Mouse (Mus musculus) lung, postnatal 14 days (tissue): ENCODE results near the gene Sirt3.
"Not testable (repeated sequence)": the region's sequence is repeated elsewhere in the genome, so short reads cannot be mapped to it uniquely, and the experiment has no call there.

Experiments
- DNase-seq: peaks from one replicate; pipeline ENCODE4 v3.0.0; 2021

Sirt3 gene

DNA sequence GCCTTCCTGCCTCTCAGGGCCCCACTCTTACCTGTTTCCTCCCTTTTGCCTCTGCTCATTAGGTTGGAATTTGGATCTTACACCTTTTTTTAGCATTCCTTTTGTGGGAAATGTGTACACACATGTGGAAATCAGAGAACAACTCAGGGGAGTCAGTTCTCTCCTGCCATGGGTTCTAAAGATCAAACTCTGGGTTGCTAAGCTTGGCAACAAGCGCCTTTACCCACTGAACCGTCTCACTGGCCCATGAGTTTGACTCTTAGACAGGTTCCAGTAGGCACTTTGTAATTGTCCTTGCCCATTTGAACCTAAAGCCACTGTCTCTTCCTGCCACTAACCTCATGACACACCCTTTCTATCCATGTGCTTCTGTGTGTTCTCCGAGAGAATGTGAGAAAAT lies 12.5 kb upstream of the Sirt3 start:
- no peak for DNase-seq

DNA sequence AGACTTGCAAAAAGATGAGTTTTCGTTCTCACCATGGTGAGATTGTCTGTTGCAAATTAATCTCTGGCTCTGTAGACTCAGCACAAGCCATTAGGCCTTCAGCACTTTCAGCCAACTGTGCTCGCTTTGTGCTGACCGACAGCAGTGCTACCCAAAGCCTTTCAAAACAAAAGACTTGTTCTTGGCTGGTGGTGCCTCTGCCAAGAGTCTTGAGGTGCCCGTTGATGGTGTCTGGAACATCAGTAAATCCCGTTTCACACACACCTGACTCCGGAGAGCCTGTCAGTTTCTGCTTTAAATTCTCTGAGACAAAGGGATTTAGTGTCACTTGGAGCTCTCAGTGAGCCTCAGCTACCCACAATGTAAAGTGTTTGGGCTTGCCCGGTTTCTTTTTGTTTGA lies 11.9 kb upstream of the Sirt3 start:
- DNase-seq: no peak

DNA sequence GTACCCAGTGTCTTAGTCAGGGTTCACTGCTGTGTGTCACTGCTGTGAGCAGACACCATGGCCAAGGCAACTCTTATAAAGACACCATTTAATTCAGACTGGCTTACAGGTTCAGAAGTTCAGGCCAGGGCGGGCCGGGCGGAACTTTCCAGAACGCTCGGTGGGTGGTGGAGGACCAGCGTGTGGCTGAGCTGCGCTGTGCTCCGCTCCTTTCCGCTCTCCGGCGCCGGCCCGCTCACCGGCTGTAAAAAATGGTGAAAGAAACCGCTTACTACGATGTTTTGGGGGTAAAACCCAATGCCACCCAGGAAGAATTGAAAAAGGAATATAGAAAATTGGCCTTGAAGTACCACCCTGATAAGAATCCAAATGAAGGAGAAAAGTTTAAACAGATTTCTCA lies 8.5 kb upstream of the Sirt3 start:
- not testable (repeated sequence) for DNase-seq

DNA sequence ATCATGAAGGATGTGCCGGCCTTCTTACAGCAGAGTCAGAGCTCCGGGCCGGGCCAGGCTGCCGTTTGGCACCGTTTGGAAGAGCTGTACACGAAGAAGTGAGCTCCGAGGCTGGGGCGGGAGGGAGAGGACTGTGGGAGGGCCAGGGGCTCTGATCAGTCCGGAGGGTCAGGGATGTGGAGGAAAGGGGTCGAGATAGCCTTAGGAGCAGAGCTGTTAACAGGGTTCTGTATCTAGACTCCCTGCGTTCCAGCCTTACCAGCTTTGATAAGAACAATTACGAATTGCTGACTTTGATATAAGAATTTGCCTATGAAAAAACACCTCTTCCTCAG lies 327 bp upstream of the Sirt3 start:
- DNase-seq: no peak

DNA sequence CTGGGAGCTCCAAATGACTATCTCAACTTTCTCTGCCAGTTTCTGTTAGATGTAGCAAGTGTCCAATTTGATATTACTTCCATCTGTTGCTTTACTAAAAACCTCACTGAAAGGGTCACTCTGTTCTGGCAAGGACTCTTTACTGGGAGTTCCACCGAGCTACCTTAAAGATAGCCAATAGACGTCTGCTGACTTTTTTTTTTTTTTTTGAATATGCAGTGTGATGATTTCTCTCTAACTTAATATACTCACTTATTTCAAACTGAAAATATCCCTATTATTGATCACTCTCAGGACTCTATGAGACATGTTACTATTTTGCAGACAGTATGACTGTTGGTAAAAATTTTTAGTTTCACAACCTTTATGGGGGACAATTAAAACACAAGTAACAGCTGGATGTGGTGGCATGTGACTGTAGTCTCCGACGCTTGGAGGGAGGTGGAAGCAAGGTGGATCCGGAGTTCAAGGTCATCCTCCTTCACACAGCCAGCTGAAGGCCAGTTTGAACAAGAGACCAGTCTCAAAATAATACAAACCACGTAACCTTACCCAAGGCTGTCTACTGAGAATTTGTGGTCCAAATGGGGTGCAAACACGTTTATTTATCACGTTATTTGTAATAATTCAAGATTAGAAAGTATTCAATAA lies 1.1 kb downstream of the Sirt3 start:
- DNase-seq: no peak

DNA sequence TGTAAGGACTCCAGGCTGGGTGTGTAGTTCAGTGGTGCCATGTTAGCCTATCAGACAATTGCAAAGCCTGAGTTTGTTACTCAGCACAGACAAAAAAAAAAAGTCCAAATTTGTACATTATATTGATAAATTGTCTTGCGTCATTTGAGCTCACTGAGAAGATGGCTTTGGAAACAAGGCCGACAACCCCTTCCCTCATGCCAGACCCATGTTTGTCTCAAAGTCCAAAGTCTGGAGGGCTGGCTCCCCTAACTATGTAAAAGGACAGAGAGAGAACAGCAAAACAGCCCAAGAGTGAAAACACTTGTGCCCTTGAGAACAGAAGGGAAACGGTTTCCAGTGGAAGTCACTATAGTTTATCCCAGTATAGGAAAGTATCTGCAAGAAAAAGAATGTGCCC lies 1.7 kb downstream of the Sirt3 start:
- no peak for DNase-seq

DNA sequence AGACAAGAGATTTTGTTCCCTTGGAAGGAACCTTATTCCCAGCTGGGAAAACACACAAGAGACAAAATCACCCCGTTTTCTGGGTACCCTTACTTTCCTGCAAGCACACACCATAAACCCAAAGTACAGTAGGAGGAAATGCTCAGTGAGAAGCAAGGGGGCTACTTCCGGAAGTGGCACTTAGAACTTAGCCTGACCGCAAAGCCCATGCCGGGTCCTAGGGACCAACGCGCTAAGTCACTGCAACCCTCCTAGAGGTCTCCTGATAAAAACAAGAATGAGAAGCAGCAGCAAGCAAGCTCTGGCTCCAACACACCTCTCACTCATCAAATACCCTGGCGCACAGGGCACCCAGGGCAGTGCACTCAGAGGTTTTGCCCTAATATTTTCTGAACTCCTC lies 2.8 kb downstream of the Sirt3 start:
- no peak for DNase-seq

DNA sequence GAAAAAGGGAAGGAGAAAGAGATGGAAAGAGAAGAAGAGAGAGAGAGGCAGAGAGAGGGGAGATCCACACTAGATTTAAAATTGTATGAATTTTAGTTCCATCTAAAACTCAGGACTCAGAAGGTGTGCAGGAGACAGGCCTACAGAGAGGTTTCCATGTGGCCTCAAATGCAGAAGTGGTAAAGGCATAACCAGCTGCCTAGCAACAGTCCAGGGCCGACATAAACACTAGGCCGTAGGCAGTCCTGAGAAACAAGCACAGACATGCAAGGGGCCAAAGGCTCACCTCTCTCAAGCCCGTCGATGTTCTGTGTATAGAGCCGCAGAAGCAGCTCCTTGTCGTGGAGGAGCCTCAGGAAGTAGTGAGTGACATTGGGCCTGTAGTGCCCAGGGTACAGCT lies 4.7 kb downstream of the Sirt3 start:
- no peak for DNase-seq

DNA sequence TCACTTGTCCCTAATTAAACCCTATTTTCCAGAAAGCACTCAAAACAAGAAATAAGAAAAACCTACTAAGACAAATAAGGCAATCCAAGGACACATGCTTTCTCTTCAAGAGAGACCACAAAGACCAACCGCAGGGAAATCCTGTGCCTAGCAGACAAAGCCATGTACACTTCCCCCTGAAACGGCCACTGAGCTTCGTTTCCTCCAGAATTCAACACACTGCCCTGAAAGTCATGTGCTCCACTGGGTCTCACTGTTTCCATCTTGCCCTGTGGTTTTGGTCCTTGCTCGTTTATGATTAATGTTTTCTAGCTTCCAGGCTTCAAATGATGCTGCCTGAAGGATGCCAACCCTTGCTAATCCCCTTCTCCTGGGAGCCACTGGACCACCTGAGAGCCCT lies 7.9 kb downstream of the Sirt3 start:
- DNase-seq: no peak

DNA sequence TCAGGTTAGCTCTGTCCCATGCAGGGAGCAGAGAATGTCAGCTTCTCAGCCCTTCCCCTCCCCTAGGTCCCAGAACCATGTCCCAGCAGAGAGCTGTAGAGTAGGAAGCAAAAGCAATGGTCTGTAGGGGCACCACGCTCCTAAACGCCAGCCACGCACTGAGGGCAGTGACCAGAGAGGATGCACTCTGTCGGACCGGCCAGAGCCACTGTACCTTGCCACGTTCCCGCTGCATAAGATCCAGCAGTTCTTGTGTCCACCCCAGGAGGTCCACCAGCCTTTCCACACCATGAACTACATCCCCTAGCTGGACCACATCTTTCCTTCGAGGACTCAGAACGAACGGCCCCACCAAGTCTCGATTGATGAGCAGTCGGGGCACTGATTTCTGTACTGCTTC lies 17.3 kb downstream of the Sirt3 start:
- DNase-seq: no peak

DNA sequence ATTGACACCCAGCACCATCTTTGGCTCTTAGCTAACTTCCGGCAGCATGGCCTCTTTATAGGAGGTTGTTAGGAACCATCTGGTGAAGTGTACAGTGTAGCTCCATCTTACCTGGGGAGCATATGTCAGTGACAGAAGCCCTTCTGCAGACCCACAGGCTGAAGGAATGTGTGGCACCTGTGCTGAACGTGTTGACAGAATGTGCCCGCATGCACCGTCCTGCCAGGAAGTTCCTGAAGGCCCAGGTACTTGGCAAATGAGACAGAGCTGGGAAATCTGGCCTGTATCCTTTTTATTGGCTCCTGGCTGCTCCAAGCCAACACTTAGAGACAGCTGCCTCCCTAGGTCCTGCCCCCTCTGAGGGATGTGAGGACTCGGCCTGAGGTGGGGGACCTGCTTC lies 21.4 kb downstream of the Sirt3 start:
- no peak for DNase-seq

DNA sequence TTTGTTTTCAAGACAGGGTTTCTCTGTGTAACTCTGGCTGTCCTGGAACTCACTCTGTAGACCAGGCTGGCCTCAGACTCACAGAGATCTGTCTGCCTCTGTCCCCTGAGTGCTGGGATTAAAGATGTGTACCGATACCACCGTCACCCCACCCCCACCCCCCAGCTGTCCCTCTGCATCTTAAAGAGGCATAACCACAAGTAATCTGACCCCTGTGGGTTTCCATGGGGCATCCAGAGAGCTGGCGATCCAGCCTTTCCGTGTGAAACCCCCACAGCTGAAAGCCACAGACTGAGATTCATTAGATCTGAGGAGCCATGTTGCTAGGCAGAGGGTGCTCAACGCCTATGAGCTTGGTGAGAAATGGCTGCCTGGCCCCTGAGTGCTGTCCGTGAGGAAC lies 22.1 kb downstream of the Sirt3 start:
- DNase-seq: no peak

DNA sequence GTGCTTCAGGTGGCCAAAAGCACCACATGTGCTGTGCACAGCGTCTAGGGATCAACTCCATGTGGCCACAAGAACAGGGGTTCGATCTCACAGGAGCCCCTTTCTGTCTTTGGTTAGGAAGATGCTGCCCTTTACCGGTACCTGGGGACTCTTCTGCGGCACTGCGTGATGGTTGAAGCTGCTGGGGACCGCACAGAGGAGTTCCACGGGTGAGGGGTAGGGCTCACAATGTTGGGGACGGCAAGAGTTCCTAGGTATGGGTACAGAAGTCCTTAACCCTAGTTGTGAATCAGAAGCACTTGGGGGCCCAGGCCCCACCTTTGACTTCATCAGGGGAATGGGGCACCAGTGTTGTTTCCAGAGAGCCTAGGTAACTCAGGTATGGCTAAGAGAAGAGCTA lies 23.4 kb downstream of the Sirt3 start:
- DNase-seq: no peak

DNA sequence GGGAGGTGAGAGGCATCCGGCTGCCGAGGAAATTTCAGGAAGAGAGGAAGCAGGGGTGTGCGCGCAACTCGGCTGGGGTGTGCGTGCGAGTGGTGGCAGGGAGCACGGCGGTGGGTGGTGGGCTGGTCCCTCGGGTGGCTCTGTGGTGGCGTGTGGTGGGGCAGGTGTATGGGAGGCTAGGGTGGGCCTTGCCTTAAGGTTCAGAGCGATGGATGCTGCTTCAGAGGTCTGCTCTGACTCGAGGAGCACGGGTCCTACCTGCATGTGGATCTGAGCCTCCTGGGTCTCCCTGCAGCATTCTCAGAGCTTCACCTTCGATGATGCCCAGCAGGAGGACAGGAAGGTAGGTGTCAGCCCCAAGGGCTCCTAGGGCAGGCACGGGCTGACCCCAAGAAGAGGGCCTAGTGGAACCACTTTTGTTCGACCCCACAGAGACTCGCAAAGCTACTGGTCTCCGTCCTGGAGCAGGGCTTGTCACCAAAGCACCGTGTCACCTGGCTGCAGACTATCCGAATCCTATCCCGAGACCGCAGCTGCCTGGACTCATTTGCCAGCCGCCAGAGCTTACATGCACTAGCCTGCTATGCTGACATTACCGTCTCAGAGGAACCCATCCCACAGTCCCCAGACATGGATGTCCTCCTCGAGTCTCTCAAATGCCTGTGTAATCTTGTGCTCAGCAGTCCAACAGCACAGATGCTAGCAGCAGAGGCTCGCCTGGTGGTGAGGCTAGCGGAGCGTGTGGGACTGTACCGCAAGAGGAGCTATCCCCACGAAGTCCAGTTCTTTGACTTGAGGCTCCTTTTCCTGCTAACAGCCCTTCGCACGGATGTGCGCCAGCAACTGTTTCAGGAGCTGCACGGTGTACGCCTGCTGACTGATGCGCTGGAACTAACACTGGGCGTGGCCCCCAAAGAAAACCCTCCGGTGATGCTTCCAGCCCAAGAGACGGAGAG lies 24.3 kb downstream of the Sirt3 start, which contains the start of gene Bet1l:
TSS of gene Bet1l (minus strand) at position 28 of the 956 bp plus-strand sequence.
- no peak for DNase-seq

DNA sequence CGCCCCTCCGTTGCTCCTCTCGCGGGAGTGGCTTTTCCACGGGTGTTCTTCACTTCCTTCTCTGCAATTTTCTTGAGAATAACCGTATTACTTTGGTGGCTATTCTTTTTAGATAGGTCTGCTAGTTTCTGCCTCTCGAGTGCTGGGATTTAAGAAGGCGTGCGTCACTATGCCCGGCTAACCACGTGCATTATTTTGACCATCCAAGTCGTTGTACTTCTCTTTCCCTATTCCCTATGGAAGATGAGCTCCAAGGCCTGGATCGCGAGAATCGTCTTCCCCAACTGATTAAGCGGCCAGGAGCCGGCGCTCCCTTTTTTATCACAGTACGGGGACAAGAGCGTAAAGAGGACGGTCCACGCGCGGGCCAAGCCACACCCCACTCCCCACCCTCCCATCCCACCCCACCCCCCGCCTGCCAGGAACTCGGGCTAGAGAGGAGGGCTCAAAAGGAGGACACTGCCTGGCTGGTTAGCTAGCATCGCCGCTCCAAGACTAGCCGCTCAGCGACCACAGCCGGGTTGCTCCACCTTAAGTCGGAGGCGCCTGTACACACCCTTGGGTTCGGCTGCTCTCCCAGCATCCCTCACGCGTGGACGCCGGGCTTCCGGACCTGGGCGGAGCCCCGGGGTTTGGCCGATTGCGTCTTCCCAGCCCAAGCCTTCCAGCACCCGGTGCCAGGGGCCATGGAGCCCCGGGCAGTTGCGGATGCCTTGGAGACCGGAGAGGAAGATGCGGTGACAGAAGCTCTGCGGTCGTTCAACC lies 25.1 kb downstream of the Sirt3 start, which contains the start of gene Ric8a:
TSS of gene Ric8a (plus strand) at position 173 of the 765 bp plus-strand sequence.
- peak; percentile 91 for DNase-seq

DNA sequence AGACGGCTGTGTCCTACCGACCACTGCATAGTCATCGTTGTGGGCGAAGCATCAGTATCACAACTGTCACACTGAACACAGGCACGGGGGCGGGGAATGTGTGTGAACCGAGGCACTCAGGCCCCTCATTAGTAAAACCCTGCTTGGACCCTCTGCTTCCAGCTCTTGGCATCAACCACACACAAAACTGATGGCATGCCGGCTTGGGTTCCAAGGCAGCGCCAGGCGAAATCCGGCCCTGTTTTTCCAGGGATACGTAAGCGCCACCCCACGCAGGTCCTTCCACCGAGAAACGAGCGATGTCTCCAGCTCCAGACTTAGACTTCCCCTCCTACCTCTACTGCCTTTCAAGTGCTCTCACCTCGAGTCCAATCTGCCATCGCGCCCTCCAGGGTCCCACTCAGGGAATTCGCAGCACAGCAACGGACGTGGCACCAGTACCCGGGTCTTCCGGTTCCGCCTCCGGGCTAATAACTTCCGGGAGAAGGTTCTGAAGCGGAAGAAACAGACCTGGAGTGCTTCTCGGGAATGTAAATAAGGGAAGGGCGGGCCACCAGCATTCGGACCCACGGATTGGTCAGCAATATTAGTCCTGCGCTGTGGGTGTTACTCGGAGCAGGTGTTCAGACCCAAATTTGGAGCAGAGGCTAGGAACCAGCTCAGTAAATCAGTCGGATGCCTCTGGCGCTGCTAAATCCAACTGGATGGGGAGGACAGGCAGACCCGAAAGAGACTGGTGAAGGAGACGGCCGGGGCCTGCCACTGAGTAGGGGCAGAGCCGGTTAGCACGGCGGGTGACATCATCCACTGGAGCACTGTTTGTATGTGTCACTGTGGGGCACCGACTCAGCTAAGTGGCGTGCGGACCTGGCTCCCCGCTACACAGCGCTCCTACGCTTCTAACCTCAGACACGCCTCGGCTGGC lies 26.0 kb downstream of the Sirt3 start, which contains the start of gene Gm45785:
TSS of gene Gm45785 (minus strand) at position 472 of the 925 bp plus-strand sequence.
- peak; percentile 83 for DNase-seq

DNA sequence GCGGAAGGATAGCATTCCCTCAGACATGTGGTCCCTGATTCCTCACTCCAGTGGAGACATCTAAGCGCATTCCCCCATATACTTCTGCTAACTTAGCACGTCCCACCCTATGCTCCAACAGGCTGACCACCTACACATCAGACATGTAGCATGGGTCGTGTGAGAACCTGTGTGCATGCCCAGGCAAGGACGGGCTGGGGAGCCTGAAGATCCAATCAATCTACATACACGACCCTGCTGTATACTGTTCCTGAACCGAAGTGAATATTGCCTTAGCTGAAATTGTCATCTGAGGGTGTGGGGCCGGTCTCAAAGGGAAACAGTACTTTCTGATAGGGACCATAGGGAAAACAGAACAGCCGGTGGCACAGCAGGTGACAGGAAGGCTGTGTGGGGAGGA lies 26.9 kb downstream of the Sirt3 start:
- DNase-seq: no peak

DNA sequence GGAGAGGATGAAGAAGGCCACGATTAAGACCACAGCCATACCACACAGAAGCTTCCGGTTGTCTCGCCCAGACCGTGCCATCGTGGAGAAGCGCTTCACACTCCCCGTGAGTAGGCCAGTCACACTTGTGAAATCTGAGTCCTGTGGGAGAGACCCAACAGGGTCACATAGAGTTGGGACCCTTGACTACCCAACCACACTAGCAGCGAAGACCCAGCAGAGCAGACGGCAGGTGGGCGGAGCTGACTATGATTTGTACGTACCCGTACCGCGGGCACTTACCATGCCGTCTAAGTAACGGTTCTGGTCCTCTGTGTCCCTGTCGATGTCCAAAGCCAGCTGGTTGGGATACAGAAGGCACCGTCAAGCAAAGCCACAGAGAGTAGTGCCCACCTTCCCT lies 27.6 kb downstream of the Sirt3 start:
- DNase-seq: no peak

DNA sequence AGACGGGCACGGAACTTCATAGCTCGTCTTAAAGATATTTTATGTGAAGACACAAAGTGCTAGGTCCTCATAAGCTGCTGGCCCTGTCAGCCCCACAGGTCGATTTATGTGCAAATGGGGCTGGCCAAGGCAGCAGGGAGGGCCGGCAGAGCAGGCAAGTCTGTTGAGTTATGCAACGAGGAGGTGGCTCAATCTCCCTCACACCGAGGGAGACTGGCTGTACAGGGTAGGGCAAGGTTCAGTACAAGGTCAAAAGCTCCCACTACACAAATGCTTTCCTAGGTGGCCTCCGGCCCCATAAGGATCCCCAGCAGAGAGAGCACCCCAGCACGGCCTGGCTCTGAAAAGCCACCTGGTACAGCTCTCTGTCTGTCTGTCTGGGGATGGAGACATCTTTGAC lies 28.7 kb downstream of the Sirt3 start:
- no peak for DNase-seq

DNA sequence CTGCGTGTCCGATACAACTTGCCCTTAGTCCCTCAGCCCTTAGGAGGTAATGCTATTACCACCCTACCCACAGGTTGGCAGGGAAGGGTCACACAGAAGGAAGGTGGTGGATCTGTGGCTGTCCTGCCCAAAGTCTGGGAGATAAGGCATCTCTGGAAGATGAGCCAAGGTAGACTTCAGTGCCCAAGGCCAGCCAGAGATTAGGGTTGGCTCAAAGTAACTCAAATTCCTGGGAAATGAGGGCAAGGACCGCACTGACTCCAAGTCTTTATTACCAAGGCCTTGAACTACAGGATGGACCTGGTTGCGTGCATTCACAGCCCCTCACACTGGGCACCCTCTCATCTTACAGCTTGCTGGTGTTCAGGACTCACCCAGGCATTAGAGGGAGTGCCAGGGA lies 30.2 kb downstream of the Sirt3 start:
- DNase-seq: no peak

DNA sequence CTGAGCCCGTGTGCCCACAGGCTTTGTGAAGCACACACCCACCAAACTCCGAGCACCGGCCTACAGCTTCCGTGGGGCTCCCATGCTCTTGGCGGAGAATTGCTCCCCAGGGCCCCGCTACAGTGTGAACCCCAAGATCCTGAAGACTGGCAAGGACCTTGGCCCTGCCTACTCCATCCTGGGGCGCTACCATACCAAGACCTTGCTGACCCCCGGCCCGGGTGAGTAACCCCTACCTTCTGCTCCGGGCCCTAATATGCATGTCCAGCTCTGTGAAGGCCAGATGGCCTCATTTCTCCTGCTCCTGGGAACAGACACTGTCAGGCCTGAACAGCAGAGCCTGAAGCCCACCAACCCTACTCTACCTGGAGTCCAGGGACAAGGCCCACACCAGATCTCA lies 33.5 kb downstream of the Sirt3 start:
- no peak for DNase-seq
